Mouse (Mus musculus) urinary bladder, postnatal 10 days (tissue): Measurements from ENCODE around the gene Psmb8.
"Not testable (repeated sequence)": the region's sequence is repeated elsewhere in the genome, so short reads cannot be mapped to it uniquely, and the experiment has no call there.

ENCODE experiments used
- DNase-seq: peaks from one replicate; pipeline ENCODE4 v3.0.0; 2022; ENCODE audit warnings: low spot score

Gene Psmb8

DNA sequence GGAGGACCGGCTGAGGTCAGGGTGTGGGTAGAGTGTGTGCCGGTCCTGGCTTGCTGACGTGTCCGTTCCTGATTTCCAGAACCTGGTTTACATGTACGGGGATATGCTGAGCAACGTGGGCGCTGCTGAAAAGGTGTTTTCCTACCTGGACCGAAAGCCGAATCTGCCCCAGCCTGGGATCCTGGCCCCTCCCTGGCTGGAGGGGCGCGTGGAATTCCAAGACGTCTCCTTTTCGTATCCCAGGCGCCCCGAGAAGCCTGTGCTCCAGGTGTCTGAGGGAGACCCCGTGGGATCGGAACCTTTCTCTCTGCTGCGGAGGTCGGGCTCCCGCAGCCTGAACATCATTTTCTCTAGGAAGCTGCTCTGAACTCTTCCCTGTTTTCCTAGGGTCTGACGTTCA lies 16.4 kb downstream of the Psmb8 start:
- no peak for DNase-seq

GRCm38 (mm10) chr17:34215176-34215575 lies 17.7 kb downstream of the Psmb8 start:
- DNase-seq, result no peak

DNA sequence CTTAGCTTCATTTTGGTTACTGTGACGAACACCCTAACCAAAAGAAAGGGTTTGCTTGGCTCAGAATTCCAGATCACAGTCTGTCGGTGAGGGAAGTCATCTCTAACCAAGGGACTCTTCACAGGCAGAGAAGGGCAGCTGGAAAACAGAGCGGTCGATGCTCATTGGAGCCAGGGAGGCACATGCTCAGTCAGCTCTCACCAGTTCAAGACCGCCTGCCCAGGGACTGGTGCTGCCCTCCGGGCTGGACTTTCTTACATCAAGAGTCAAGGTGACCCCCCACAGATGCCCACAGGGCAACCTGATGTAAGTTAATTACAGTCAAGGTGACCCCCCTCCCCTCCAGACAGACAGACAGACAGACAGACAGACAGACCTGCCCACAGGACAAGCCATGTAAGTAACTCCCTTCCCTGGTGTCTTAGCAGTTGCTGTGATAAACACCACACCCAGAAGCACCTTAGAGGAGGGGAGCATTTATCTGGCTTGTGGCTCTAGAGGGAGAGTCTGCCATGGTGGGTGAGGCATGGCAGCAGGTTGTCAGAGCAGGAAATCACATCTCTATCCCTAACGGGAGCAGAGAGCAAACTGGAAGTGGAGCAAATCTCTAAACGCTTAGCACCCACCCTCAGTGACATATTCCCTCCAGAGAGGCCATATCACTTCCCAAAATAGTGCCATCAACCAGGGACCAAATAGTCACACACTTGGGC lies 19.9 kb downstream of the Psmb8 start:
- no peak for DNase-seq

GRCm38 (mm10) chr17:34217986-34218385 lies 20.5 kb downstream of the Psmb8 start:
- no peak for DNase-seq

DNA sequence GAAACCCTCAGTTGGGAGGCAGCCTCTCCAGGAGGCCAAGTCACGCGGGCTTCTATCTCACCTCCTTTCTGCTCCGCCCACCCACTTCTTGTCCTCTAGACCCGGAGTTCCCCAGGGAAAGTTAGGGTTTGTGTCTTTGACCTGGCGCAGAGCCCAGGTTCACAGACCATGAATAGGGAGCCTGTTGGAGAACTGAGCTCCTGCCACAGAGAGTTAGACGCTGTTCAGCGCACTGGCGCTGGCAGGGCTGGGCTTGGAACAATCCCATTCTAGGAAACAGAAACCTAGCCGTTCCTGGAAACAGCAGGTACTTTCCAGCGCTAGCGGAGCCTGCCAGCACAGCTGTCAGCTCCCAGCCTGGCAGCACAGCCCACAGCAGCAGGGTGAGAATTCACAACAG lies 21.2 kb downstream of the Psmb8 start:
- no peak for DNase-seq

GRCm38 (mm10) chr17:34219096-34219495 lies 21.6 kb downstream of the Psmb8 start:
- DNase-seq, result not testable (repeated sequence)

DNA sequence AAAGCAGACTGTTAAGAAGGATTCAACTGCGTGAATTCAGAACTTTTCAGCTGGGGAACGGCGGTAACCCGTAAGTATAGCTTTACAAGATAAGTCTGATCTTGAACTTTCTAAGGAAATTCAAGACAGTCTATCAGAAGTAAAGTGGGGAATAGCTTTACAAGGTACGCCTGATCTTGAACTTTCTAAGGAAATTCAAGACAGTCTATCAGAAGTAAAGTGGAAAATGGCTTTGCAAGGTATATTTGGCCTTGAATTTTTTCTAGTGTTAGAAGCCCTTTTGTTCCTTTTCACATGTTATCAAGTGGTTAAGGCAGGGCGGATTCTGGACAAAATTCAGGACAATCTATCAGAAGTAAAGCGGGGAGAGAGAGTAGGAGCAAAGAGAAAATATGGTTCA lies 22.3 kb downstream of the Psmb8 start:
- DNase-seq, result not testable (repeated sequence)

GRCm38 (mm10) chr17:34220401-34220800 lies 22.9 kb downstream of the Psmb8 start:
- DNase-seq, result not testable (repeated sequence)

- DNase-seq, result no peak
Measured at GRCm38 (mm10) chr17:34224816-34225215, 27.3 kb downstream of the Psmb8 start.

DNA sequence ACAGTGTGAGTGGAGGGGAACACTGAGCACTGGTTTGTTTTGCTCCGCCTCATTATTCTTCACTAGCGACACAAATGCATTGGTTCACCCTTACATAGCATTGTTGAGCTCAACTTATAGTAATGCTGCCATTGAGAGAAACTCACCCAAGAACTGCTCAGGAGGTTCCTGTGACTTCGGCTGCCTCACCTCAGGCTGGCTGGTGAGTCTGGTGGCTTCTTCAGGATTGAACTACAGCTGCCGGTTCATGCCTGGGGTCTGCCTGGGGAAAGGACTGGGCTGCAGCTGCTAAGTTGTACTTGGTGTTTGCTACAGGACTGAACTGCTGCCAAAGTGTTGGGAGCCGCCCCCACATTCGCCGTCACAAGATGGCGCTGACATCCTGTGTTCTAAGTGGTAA lies 27.9 kb downstream of the Psmb8 start:
- no peak for DNase-seq

GRCm38 (mm10) chr17:34225911-34226310 lies 28.4 kb downstream of the Psmb8 start:
- DNase-seq, result not testable (repeated sequence)

GRCm38 (mm10) chr17:34230971-34231370 lies 33.5 kb downstream of the Psmb8 start:
- DNase-seq, result not testable (repeated sequence)

GRCm38 (mm10) chr17:34232021-34232420 lies 34.5 kb downstream of the Psmb8 start:
- DNase-seq, result not testable (repeated sequence)

DNA sequence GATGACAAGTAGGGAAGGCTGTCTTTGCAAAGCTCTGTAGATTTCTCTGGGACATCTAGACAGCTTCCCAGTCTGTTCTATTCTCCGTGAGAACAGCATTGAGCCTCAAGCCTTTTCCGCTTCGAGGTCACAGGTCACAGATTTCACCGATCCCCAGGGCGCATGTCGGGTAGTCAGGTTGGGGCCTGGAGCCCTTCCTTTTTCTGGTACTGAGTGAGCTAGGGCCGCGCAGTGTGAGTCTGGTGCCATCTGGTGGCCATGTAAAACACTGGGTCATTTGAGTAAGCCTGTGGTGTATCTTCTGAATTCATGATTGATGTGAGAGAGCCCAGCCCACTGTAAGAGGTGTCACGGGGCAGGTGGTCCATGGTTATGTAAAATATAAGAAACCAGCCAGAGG lies 37.4 kb downstream of the Psmb8 start:
- DNase-seq, result no peak

DNA sequence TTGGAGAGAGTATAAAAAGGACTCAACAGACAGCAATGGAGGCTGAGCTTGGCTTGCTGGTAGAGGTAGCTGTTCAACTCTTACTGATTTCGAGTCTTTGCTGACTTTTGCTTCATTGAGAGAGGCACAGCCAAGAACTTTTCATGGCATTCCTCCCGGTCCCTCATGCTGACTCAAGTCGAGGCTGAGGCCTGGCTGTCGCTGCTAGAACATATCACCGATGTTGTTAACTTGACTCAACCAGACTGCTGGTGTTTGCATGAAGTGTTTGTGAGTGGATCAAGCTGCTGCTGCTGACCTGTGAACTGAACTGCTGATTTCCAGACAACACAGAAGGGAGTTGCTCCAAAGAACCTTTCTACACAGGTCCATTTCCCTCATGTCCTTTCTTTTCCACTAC lies 39.2 kb downstream of the Psmb8 start:
- DNase-seq, result no peak

- no peak for DNase-seq
Measured at GRCm38 (mm10) chr17:34237741-34238140, 40.2 kb downstream of the Psmb8 start.

GRCm38 (mm10) chr17:34238706-34239105 lies 41.2 kb downstream of the Psmb8 start, which contains the start of gene H2-Ob:
TSS of gene H2-Ob (plus strand) at chr17:34238903.
- no peak for DNase-seq

DNA sequence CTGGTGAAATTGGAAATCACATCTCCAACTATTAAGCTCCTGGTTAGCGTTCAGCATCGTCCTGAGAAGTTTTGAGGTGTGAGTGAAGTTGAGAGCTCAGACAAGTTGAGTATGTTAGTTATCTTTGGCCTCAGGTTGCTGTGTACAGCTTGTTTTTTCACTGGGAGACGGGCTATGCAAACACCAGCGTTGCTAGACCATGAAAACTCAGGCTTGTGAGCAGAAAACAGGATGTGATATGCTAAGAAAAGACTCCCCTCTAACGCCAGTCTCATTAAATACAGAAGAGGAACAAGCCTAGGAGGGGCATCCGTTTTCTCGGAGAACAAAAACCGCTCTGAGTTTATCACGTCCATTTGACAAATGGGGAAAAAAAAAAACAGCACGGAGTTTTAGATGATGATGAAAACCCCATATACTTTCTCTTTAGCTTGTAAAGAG lies 42.1 kb downstream of the Psmb8 start:
- no peak for DNase-seq

DNA sequence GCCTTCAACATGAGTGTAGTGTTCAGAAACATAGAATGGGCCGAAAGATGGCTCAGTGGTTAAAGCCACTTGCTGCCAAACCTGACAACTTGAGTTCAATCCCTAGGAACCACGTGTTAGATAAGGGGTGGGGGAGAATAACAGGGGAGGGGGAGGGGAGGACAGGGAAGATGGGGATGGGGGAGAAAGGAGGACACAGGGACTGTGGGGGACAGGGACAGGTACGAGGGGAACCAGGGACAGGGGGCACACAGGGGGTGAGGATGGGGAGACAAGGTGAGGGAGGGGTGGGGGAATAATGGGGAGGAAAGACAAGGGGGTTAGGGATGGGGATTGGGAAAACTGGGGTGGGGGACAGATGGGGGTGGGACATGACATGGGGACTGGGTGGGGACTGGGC lies 42.8 kb downstream of the Psmb8 start:
- DNase-seq, result no peak

- no peak for DNase-seq
Measured at GRCm38 (mm10) chr17:34240916-34241315, 43.4 kb downstream of the Psmb8 start.

DNA sequence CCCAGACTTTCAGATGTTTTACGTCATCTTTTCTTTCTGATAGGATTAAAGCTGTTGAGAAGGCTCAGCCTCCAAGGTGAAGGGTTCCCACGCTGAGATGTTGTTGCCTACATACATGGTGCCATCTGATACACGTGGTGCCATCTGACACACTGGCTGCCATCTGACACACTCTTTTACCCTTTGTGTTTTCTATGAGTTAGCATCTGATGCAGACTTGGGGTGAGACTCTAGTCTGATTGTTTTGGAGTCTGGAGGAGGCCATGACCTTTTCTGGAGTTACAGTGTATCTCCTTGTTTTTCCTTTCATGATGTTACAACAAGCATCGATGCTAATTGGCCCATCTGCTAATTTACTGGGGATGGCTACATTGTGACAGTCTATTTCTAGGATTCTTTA lies 47.1 kb downstream of the Psmb8 start:
- no peak for DNase-seq

DNA sequence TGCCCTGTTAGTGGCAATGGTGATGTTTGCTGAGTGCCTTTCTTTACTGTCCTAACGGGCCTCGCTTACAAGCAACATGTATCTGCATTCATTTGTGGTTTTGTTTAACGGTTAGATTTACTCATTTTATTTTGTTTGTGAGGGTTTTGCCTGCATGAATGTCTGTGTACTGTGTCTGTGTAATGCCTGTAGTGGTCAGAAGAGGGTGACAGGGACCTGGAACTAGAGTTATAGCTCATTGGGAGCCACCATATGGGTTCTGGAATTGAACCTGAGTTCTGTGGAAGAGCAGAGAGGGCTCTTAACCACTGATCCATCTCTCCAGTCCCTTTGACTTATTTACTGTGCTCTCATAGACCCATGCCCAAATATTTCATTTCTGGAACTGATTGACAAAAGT lies 49.5 kb downstream of the Psmb8 start:
- no peak for DNase-seq

- no peak for DNase-seq
Measured at GRCm38 (mm10) chr17:34248764-34249163, 51.2 kb downstream of the Psmb8 start.

DNA sequence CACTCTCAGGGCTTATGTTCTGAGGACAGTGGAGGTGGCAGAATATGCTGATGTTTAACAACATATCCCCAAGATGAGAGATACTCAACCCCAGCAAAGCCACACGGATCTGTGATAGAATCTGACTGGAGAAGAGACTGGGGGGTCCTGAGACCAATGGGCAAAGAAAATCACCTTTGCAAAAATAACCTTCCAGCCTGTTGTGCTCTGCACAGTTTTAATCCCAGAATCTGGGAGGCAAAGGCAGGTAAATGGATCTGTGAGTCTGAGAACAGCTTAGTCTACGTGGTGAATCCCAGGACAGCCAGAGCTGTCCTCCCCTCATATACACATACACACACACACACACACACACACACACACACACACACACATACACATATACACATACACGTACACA lies 51.8 kb downstream of the Psmb8 start:
- DNase-seq, result no peak
